In the genomic region with DNA sequence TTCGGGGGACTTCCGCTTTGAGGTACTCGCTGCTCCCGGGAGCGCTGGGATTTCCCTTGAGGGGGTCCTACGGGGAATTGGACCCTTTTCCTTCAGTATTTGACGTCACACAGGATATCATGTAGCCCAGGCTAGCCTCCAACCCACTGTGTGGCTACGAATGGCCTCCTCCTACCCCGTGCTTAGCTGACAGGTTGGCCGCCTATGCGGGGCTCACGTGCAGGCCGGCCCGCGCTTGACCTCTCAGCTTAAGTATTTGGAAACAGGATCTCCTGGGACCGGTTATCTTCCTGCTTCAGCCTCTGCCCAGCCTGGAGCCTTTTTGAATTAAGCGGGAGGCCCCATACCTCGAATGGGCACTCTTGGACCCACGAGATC, we compare ENCODE assay signal across 8 mouse cellular contexts. TPM values are rescaled to one million over a fixed set of nuclear protein-coding genes. Genes with fewer than 3 reads are reported as not detected.
DNase-seq lines count a peak whose midpoint lies in the region; ATAC-seq and TF ChIP-seq lines count a peak whose summit lies in the region.

No protein-coding gene starts in this region.

- peak overlapping the region; percentile 85 for H3K27ac ChIP-seq in kidney, embryonic 16.5 days (ENCODE audit: low read length)
- H3K27ac ChIP-seq in hindbrain, postnatal 0 days: peak overlapping the region; percentile 94
- H3K27ac ChIP-seq in midbrain, embryonic 16.5 days (ENCODE audit: low read length): peak overlapping the region; percentile 85

- H3K36me3 ChIP-seq in kidney, embryonic 16.5 days (ENCODE audit: insufficient read depth, low read length): peaks cover 26% of the 10 kb centered on the region
- peaks cover 33% of the 10 kb centered on the region for H3K36me3 ChIP-seq in hindbrain, postnatal 0 days (ENCODE audit: insufficient read depth, low read length)
- H3K36me3 ChIP-seq in midbrain, embryonic 16.5 days (ENCODE audit: control insufficient read depth, insufficient read depth, low read length): peaks cover 12% of the 10 kb centered on the region

- 0% methylated on average over 19 of the region's 19 CpGs for WGBS in kidney, embryonic 16.5 days
- WGBS in hindbrain, postnatal 0 days: 1% methylated on average over 19 of the region's 19 CpGs
- under 1% methylated on average over 19 of the region's 19 CpGs for whole genome bisulfite sequencing in midbrain, embryonic 16.5 days

- no peaks in the 10 kb centered on the region for H3K9me3 ChIP-seq in kidney, embryonic 16.5 days (ENCODE audit: low read length)
- no peaks in the 10 kb centered on the region for H3K9me3 ChIP-seq in hindbrain, postnatal 0 days (ENCODE audit: low read length)
- no peaks in the 10 kb centered on the region for H3K9me3 ChIP-seq in midbrain, embryonic 16.5 days (replicated peaks; ENCODE audit: control insufficient read depth, low read length, poor library complexity, severe bottlenecking)

- H3K9ac ChIP-seq in kidney, embryonic 16.5 days (replicated peaks; ENCODE audit: low read length): peak overlapping the region; percentile 89
- peak overlapping the region; percentile 87 for H3K9ac ChIP-seq in hindbrain, postnatal 0 days (replicated peaks; ENCODE audit: low read length)
- H3K9ac ChIP-seq in midbrain, embryonic 16.5 days (ENCODE audit: low read depth, low read length): peak overlapping the region; percentile 84

- no peak for DNase-seq in kidney, postnatal 4 days
- no peak for DNase-seq in hindbrain, postnatal 0 days (ENCODE audit: low spot score)
- DNase-seq in frontal cortex, adult 2 months (ENCODE audit: extremely low spot score in 1 of 2, low spot score in 1 of 2): no peak
- DNase-seq in gastrocnemius, postnatal 25 days: no peak
- DNase-seq in frontal cortex, postnatal 10 days (ENCODE audit: low spot score in 2 of 2): no peak

- peaks cover 16% of the 10 kb centered on the region for H3K4me1 ChIP-seq in kidney, embryonic 16.5 days (ENCODE audit: insufficient read depth, low read length)
- peaks cover 10% of the 10 kb centered on the region; the same call in 1 of the 2 replicates for H3K4me1 ChIP-seq in hindbrain, postnatal 0 days (ENCODE audit: insufficient read depth, low read length)
- peaks cover 13% of the 10 kb centered on the region for H3K4me1 ChIP-seq in midbrain, embryonic 16.5 days (ENCODE audit: control insufficient read depth, insufficient read depth, low read length)

- peak overlapping the region; percentile 94 for H3K4me3 ChIP-seq in kidney, embryonic 16.5 days (ENCODE audit: low read length)
- H3K4me3 ChIP-seq in hindbrain, postnatal 0 days (ENCODE audit: low read length): peak overlapping the region; percentile 93
- peak overlapping the region; percentile 69 for H3K4me3 ChIP-seq in midbrain, embryonic 16.5 days (ENCODE audit: low read depth, low read length)

- no peak for TF ChIP-seq CTCF in hindbrain, postnatal 0 days (IDR thresholded peaks at IDR 0.05; ENCODE audit: low read depth)

- no peaks in the 10 kb centered on the region for H3K27me3 ChIP-seq in kidney, embryonic 16.5 days (ENCODE audit: insufficient read depth, low read length)
- no peaks in the 10 kb centered on the region for H3K27me3 ChIP-seq in hindbrain, postnatal 0 days (ENCODE audit: insufficient read depth, low read length)
- no peaks in the 10 kb centered on the region for H3K27me3 ChIP-seq in midbrain, embryonic 16.5 days (ENCODE audit: control insufficient read depth, insufficient read depth, low read depth, low read length)

- ATAC-seq in kidney, embryonic 16.5 days (ENCODE audit: low FRiP score, low TSS enrichment): peak; percentile 23
- peak; percentile 0; the same call in 1 of the 2 replicates for ATAC-seq in common myeloid progenitor, adult 5-6 weeks (replicated peaks; ENCODE audit: low read depth, poor library complexity, severe bottlenecking)
- peak; percentile 54 for ATAC-seq in hindbrain, postnatal 0 days
- peak; percentile 29 for ATAC-seq in midbrain, embryonic 16.5 days

- peak overlapping the region; percentile 94 for H3K4me2 ChIP-seq in kidney, embryonic 16.5 days (replicated peaks; ENCODE audit: low read depth, low read length)
- peak overlapping the region; percentile 97 for H3K4me2 ChIP-seq in hindbrain, postnatal 0 days (ENCODE audit: low read depth, low read length)
- H3K4me2 ChIP-seq in midbrain, embryonic 16.5 days (ENCODE audit: low read length): peak overlapping the region; percentile 98

RNA-seq across cellular contexts. Expression of a gene that starts 0.3 kb away (rescaled TPM):
- 5.0 and 5.2 TPM in 2 replicates for polyA plus RNA-seq in kidney, embryonic 16.5 days (2015; fragmentation: Nextera tagmentation; extraction: Ambion mirVana)
- 0.19 and 2.4 TPM in 2 replicates for total RNA-seq in common myeloid progenitor, adult 5-6 weeks (2017)
- 2.1 and 3.3 TPM in 2 replicates for total RNA-seq in hindbrain, postnatal 0 days (2014; rRNA removed)
- 5.3 and 7.0 TPM in 2 replicates for polyA plus RNA-seq in hindbrain, postnatal 0 days (2015; fragmentation: Nextera tagmentation; extraction: Ambion mirVana)
- 6.1 and 8.2 TPM in 2 replicates for polyA plus RNA-seq in midbrain, embryonic 16.5 days (2015; fragmentation: Nextera tagmentation; extraction: Ambion mirVana)
- polyA plus RNA-seq in frontal cortex, adult 2 months (2012; rRNA removed): 6.9 and 8.9 TPM in 2 replicates
- 1 to 10 TPM in 1 of 2 experiments, under 1 TPM in 1; 0.78 to 1.0 TPM for total RNA-seq in gastrocnemius, postnatal 25 days (2021)

RNA-seq across cellular contexts. Expression of a gene that starts 0.4 kb away (rescaled TPM):
- polyA plus RNA-seq in kidney, embryonic 16.5 days (2015; fragmentation: Nextera tagmentation; extraction: Ambion mirVana): 87.6 and 104 TPM in 2 replicates
- total RNA-seq in common myeloid progenitor, adult 5-6 weeks (2017): 34.7 and 50.7 TPM in 2 replicates
- 146 TPM in 2 replicates for total RNA-seq in hindbrain, postnatal 0 days (2014; rRNA removed)
- 111 and 114 TPM in 2 replicates for polyA plus RNA-seq in hindbrain, postnatal 0 days (2015; fragmentation: Nextera tagmentation; extraction: Ambion mirVana)
- polyA plus RNA-seq in midbrain, embryonic 16.5 days (2015; fragmentation: Nextera tagmentation; extraction: Ambion mirVana): 77.5 and 86.2 TPM in 2 replicates
- polyA plus RNA-seq in frontal cortex, adult 2 months (2012; rRNA removed): 92.2 and 105 TPM in 2 replicates
- 10 to 100 TPM; 41.1 to 41.2 TPM for total RNA-seq in gastrocnemius, postnatal 25 days (2021)

RNA-seq across cellular contexts. Expression of a gene that starts 4.2 kb away (rescaled TPM):
- polyA plus RNA-seq in kidney, embryonic 16.5 days (2015; fragmentation: Nextera tagmentation; extraction: Ambion mirVana): 1.4 and 1.6 TPM in 2 replicates
- 1.6 TPM in 1 of 2 replicates, not detected in the other for total RNA-seq in common myeloid progenitor, adult 5-6 weeks (2017)
- total RNA-seq in hindbrain, postnatal 0 days (2014; rRNA removed): 7.5 TPM in 2 replicates
- 2.7 and 4.0 TPM in 2 replicates for polyA plus RNA-seq in hindbrain, postnatal 0 days (2015; fragmentation: Nextera tagmentation; extraction: Ambion mirVana)
- polyA plus RNA-seq in midbrain, embryonic 16.5 days (2015; fragmentation: Nextera tagmentation; extraction: Ambion mirVana): 2.3 and 3.3 TPM in 2 replicates
- 7.4 and 10.1 TPM in 2 replicates for polyA plus RNA-seq in frontal cortex, adult 2 months (2012; rRNA removed)
- total RNA-seq in gastrocnemius, postnatal 25 days (2021): under 1 TPM in 1 of 2 experiments, not detected in 1; 0.59 TPM

RNA-seq across cellular contexts. Expression of a gene that starts 6.3 kb away (rescaled TPM):
- polyA plus RNA-seq in kidney, embryonic 16.5 days (2015; fragmentation: Nextera tagmentation; extraction: Ambion mirVana): 111 and 115 TPM in 2 replicates
- 21.9 and 24.8 TPM in 2 replicates for total RNA-seq in common myeloid progenitor, adult 5-6 weeks (2017)
- 106 and 118 TPM in 2 replicates for total RNA-seq in hindbrain, postnatal 0 days (2014; rRNA removed)
- polyA plus RNA-seq in hindbrain, postnatal 0 days (2015; fragmentation: Nextera tagmentation; extraction: Ambion mirVana): 131 and 134 TPM in 2 replicates
- polyA plus RNA-seq in midbrain, embryonic 16.5 days (2015; fragmentation: Nextera tagmentation; extraction: Ambion mirVana): 145 and 146 TPM in 2 replicates
- polyA plus RNA-seq in frontal cortex, adult 2 months (2012; rRNA removed): 66.9 and 71.6 TPM in 2 replicates
- 10 to 100 TPM; 13.5 to 14.0 TPM for total RNA-seq in gastrocnemius, postnatal 25 days (2021)

RNA-seq across cellular contexts. Expression of a gene that starts 8.3 kb away (rescaled TPM):
- 42.7 and 44.1 TPM in 2 replicates for polyA plus RNA-seq in kidney, embryonic 16.5 days (2015; fragmentation: Nextera tagmentation; extraction: Ambion mirVana)
- 5.0 and 13.2 TPM in 2 replicates for total RNA-seq in common myeloid progenitor, adult 5-6 weeks (2017)
- total RNA-seq in hindbrain, postnatal 0 days (2014; rRNA removed): 2.9 and 3.7 TPM in 2 replicates
- 1.4 and 1.7 TPM in 2 replicates for polyA plus RNA-seq in hindbrain, postnatal 0 days (2015; fragmentation: Nextera tagmentation; extraction: Ambion mirVana)
- polyA plus RNA-seq in midbrain, embryonic 16.5 days (2015; fragmentation: Nextera tagmentation; extraction: Ambion mirVana): 1.2 and 1.4 TPM in 2 replicates
- polyA plus RNA-seq in frontal cortex, adult 2 months (2012; rRNA removed): 3.6 and 4.5 TPM in 2 replicates
- total RNA-seq in gastrocnemius, postnatal 25 days (2021): under 1 TPM in 1 of 2 experiments, not detected in 1; 0.67 TPM

Comparison
In these comparisons a context has a peak if more than half of its experiments do, and no peak if none do; other contexts are left out.
1. ATAC-seq: peak in every context shown above with its lines; median percentile 54 in hindbrain, postnatal 0 days; 29 in midbrain, embryonic 16.5 days; 23 in kidney, embryonic 16.5 days; 0 in common myeloid progenitor, adult 5-6 weeks.